Mouse (Mus musculus): ENCODE data around the gene Iqub. TPM values are rescaled to one million over a fixed set of nuclear protein-coding genes. Genes with fewer than 3 reads are reported as not detected.

Gene Iqub
- under 1 TPM; 0.15 to 0.22 TPM for total RNA-seq (2021)
- long read RNA-seq, experiment 1, result 0 reads
- long read RNA-seq, experiment 2, result 0 reads

DNA sequence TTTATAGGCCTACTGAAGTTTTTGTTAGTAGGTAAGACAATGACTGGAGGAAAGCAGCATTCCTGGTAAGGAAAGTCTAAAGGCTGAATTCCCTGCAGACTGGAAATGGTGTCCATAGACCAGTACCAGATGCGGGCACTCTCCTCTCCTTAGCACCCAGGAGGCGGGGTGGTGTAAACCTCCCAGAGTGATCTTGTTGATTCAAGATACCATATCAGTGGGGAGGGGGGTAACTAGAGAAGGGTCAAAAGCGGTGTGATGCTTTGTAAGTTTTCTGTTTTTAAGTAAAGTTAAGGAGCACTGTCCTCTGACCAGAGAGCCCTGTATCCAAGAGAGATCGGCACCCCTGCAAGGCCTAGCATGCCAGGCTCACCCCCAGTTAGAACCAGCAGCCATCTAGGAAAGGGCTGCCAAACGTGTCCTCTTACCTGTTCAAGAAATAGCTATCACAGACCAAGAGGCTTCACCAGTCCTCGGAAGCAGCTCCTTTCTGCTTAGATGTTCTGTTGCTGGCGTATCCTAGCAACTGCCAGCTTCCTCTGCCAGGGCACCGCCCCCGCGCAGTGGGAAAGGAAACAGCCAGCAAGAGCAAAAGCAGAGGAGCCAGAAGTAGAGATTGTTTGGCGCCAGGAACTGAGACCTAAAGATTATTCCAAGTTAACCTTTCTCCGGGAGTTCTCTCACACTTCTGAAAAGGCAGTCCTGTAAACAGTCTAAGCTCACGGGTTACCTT lies at the start of gene Iqub:
Iqub (minus strand) TSS at position 516 of the 733 bp plus-strand sequence.
- H3K27ac ChIP-seq, result no peak within 1 kb of the TSS
- DNase-seq, result peak; percentile 63
- no peak within 1 kb of the TSS for H3K4me3 ChIP-seq
- TF ChIP-seq CTCF (IDR thresholded peaks at IDR 0.05), result no peak
- intact Hi-C loops (cut with DNase I), result no loop called here

DNA sequence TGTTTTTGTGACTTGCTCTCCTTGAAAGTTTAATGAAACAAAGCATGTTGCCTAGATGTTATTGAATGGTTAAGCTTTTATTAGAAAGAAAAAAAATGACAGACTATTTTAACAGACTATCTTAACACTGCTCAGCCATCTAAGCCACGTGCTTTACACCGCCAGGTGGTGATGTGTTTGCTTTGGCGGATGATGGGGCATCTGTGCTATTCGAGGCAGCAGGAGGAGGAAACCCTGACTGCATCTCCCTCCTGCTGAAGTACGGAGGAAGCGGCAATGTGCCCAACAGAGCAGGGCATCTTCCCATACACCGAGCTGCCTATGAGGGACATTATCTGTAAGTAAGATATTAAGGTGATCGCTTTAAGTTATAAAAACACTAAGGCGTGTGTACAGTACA lies 49.2 kb upstream of the Iqub start:
- TF ChIP-seq CTCF (IDR thresholded peaks at IDR 0.05), result no peak
- Histone ChIP-seq H3K27ac (no peak overlapping the region), H3K4me3 (no peak overlapping the region)
- no peak for DNase-seq
- intact Hi-C loops (cut with DNase I), result no loop called here

DNA sequence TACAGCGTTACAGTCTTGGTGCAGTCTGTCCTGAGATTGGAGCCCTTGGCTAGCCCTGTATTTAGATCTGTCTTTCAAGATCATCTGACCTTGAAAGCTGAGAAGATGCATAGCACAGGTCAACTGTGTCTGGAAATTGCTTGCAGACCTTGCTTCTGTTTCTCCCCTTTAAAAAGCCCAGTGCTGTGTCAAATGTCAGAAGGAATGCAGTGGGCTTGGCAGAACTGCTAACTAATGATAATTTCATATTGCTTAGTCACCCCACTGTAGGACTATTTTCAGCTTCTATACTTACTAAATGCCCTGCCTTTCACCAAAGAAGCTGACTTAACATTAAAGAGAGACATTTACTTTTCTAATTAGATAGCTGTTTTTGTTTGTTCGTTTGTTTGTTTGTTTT lies 40.6 kb upstream of the Iqub start:
- TF ChIP-seq CTCF (IDR thresholded peaks at IDR 0.05), result no peak
- peak; percentile 52 for DNase-seq
- H3K4me3 ChIP-seq, result peak overlapping the region; percentile 62
- peak overlapping the region; percentile 92 for H3K27ac ChIP-seq
- intact Hi-C loops (cut with DNase I), result no loop called here

DNA sequence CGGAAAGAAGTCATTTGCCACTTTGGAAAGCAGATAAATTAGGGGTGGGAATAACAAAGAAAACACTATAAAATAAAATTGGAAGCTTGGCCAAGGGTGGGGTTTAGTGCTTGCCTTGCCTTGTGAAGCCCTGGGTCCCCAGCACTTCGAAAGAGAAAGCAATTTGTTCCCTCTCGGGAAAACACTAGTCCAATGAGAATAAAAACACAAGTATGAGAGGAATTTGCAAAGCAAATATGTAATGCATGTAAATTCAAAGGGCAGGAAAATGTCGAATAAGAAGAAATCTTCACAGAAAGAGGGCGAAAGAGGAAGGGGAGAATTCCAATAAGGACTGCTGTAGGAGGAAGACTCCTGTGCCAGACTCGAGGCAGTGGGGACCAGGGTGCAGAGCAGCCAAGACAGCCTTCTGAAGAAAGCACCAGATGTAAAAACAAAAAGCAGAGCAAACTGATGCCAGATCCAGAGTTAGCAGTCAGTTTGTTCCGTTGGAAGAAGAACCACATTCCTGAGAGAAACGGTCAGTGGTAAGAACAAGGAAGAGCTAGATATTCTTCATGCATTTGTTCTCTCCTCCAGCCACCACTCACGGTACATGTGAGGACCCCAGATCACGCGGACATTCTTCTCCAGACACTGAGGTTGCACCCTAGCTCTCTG lies 39.7 kb upstream of the Iqub start:
- TF ChIP-seq CTCF (IDR thresholded peaks at IDR 0.05), result no peak
- intact Hi-C loops (cut with DNase I), result no loop called here
- DNase-seq, result peak; percentile 59
- H3K27ac ChIP-seq, result peak overlapping the region; percentile 92
- peak overlapping the region; percentile 43 for H3K4me3 ChIP-seq

DNA sequence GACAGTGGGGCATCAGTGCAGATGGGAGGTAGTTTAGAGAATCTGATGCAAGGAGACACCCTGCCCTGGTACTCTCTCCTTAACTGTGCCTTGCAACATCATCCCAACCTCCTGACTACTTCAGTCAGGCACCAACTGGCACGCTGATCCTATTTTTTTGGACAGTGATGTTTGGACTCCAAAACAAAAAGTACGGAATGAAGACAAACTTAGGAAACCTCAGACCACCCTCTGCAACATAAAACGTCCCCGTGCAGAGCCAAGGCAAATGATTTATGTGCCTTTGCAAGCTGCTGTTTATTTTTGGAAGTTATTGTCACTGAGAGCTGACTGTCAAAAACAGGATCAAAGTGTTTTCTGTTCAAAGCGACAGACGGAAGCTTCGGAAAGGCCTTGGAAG lies 37.2 kb upstream of the Iqub start:
- no peak for TF ChIP-seq CTCF (IDR thresholded peaks at IDR 0.05)
- peak overlapping the region; percentile 45 for H3K4me3 ChIP-seq
- H3K27ac ChIP-seq, result peak overlapping the region; percentile 91
- DNase-seq, result peak; percentile 70
- intact Hi-C loops (cut with DNase I), result no loop called here

DNA sequence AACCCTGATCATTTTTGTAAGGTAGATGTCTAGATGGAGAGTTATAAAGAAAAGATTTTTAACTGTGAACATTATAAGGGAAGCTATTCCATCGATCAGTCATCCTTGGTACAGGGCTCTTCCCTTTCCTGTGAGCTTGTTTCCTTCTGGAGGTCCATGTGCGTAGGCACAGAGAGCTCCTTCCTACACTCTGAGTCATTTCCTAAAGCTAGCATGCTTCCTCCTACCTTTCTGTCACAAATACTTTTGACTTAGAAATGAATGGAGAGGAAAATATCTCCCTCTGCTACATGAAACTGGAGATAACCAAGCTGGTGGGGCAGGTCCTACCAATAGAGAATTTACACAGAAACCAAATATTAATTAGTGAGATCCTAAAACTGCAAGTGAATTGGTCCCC lies 34.9 kb upstream of the Iqub start:
- no peak for DNase-seq
- Histone ChIP-seq H3K27ac (peak overlapping the region; percentile 53), H3K4me3 (no peak overlapping the region)
- intact Hi-C loops (cut with DNase I), result no loop called here
- TF ChIP-seq CTCF (IDR thresholded peaks at IDR 0.05), result no peak

DNA sequence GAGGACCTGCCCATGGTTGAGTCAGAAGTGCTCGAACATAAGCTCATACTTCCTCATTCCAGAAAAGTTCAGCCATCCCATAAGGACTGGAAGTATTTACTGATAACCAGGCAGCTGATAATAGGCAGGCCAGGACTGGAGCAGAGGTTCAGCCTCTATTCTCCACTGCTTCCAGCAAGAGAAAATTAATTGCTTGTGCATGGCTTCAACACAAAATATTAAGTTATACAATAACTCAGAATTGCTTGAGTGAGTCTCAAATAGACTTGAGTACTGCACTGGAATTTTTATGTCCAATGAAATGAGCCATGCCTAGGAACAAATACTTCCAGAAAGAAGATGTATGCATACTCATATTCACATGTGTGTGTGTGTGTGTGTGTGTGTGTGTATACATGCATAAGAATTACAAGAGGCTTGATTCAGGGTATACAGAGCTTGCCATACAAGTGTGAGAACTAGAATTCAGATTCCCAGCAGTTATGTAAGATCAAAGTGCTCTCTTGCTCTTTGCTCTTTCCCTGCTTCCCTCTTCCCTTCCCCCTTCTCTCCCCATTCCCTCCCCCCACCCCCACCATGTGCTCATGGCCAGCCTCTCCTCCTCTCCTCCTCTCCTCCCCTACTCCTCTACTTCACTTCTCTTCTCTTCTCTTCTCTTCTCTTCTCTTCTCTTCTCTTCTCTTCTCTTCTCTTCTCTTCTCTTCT lies 32.0 kb upstream of the Iqub start:
- intact Hi-C loops (cut with DNase I), result no loop called here
- H3K27ac ChIP-seq, result peak overlapping the region; percentile 56; the same call in 1 of the 2 replicates
- DNase-seq, result no peak

DNA sequence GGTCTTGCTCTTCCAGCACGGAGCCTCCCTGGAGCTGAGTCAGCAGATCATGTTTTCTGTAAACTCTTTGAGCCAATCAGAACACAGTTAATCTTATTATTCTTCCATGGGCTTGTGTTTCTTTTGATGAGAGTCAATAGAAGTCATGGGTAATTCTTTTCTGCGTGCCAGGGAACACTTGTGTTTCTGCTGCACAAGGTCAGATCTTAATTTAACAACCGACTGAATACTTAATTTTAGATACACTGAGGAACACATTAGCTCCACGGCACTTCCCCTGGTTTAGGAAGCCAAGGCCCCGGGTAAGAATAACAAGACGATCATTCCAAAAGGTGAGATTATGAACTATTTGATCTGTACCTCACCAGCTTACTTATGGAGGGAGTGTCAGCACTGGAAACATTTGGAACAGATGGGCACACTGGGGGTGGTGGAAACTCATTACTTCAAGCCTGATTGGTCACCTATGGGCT lies 28.3 kb upstream of the Iqub start:
- DNase-seq, result peak; percentile 50
- H3K27ac ChIP-seq, result peak overlapping the region; percentile 94
- intact Hi-C loops (cut with DNase I), result loop anchor here (1.0 kb wide), 1 partner anchor 8 kb away; no protein-coding TSS in a partner anchor
- no peak for TF ChIP-seq CTCF (IDR thresholded peaks at IDR 0.05)
- peak overlapping the region; percentile 65 for H3K4me3 ChIP-seq

More for the DNA sequence above, 32.0 kb upstream of the Iqub start:
- H3K4me3 ChIP-seq, result no peak overlapping the region
- no peak for TF ChIP-seq CTCF (IDR thresholded peaks at IDR 0.05)

DNA sequence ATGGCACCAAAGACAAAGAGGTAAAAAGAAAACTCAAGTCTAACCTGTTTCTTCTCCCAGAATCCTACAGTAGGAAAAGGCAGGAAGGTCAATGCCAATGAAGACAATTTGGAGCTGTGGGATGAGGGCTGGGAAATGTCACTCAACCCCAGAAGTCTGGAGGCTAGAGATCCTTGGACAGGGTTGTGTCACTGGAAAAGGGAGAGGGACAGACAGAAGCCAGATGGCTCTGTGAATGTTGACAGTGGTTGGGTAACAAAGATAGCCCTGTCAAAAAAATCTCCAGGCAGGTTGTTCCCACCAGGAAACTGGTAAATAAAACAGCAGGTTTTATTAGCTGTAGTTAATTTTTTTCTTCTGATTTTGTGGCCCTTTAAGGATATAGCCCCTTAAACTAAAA lies 27.5 kb upstream of the Iqub start:
- intact Hi-C loops (cut with DNase I), result no loop called here
- Histone ChIP-seq H3K4me3 (peak overlapping the region; percentile 65), H3K27ac (peak overlapping the region; percentile 94)
- TF ChIP-seq CTCF (IDR thresholded peaks at IDR 0.05), result no peak
- DNase-seq, result peak; percentile 42

DNA sequence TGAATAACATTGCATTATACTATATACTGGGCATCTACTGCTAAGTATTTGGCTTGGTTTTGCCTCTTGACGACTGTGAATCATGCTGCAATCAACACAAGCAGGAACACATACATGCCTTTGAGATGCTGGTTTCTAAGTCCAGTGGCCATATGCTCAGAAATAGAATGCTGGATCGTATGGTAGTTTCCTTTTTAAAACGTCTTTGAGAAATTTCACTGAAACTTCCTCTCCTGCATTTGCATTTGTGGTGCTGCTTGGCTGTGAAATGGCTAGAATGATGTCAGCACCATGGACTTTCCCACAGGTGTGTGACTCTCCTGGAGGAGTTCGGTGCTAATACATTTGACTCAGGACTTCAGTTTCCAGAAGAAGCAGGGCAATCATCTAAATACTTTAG lies 25.2 kb upstream of the Iqub start:
- H3K4me3 ChIP-seq, result no peak overlapping the region
- H3K27ac ChIP-seq, result peak overlapping the region; percentile 94
- intact Hi-C loops (cut with DNase I), result no loop called here
- no peak for TF ChIP-seq CTCF (IDR thresholded peaks at IDR 0.05)
- no peak for DNase-seq

DNA sequence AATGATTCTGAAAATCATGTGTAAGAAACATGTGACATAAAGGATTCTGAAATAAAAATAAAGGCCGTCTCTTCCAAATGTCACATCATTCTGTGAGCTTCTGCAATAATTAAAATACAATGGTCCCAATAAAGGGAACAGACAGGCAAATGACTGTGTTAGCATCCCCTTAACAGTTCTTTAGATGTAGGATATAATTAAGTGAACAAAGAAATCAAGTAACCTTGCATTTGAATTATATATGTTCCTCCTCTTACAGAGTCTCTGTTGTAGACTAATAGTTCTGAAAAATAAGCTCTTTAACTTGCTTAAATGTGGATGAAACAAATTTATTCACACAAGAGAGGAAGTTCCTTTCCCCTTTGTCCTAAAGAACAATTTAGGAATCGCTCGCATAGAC lies 23.6 kb upstream of the Iqub start:
- H3K4me3 ChIP-seq, result no peak overlapping the region
- H3K27ac ChIP-seq, result no peak overlapping the region
- TF ChIP-seq CTCF (IDR thresholded peaks at IDR 0.05), result no peak
- intact Hi-C loops (cut with DNase I), result no loop called here
- DNase-seq, result no peak

DNA sequence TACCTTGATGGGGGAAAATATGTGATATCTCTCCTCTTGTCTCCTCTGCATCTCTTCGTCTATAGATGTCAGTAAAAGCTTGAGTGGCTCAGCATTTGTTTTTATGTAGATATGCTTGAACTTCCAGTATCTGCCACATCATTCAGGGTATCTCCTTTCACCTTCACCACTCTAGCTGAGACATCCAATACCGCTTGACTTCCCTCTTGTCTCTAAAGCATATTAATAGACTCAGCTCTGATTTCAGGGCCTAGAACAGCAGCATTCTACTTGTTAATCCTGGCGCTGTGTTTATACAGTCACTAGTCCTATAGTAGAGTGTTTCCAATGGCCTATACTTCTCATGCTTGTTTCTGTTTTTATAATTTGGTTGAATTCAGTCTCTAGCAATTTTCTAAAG lies 17.9 kb upstream of the Iqub start:
- peak overlapping the region; percentile 82 for H3K27ac ChIP-seq
- no peak for DNase-seq
- intact Hi-C loops (cut with DNase I), result loop anchor here (5.0 kb wide), 3 partner anchors 34 to 189 kb away; no protein-coding TSS in a partner anchor
- TF ChIP-seq CTCF (IDR thresholded peaks at IDR 0.05), result peak; percentile 48
- H3K4me3 ChIP-seq, result no peak overlapping the region

Data from gastrocnemius, adult 2 months (tissue).